Mouse (Mus musculus) heart, embryonic 16.5 days (tissue): ENCODE data around the gene Aph1c. TPM values are rescaled to one million over a fixed set of nuclear protein-coding genes. Genes with fewer than 3 reads are reported as not detected.

Experiments
- ATAC-seq: fragments of 200-750 bp; cut with Nextera tagmentation; replicated peaks from 2 replicates; pipeline ENCODE4 v1.8.0; 2017; ENCODE audit warnings: moderate number of reproducible peaks; ENCODE audit not compliant: insufficient read depth, low FRiP score; ENCODE audit errors: extremely low read depth
- H3K27ac ChIP-seq: fragments of 300-500 bp; sonication (generic); 2 replicates; pipeline ENCODE4 v1.5.1; 2014; ENCODE audit warnings: mild to moderate bottlenecking, low read length, control low read depth, moderate library complexity
- H3K27me3 ChIP-seq: fragments of 300-500 bp; sonication (generic); 2 replicates; pipeline ENCODE4 v1.6.1; 2014; ENCODE audit warnings: low read length, mixed read lengths; ENCODE audit not compliant: control insufficient read depth, insufficient read depth
- H3K36me3 ChIP-seq: fragments of 300-500 bp; sonication (generic); 2 replicates; pipeline ENCODE4 v1.6.1; 2014; ENCODE audit not compliant: control insufficient read depth, insufficient read depth
- H3K4me1 ChIP-seq: fragments of 300-500 bp; sonication (generic); 2 replicates; pipeline ENCODE4 v1.6.1; 2014; ENCODE audit warnings: low read length, mixed read lengths; ENCODE audit not compliant: control insufficient read depth, insufficient read depth
- H3K4me2 ChIP-seq: fragments of 300-500 bp; sonication (generic); 2 replicates; pipeline ENCODE4 v1.6.1; 2014; ENCODE audit warnings: low read depth, mild to moderate bottlenecking, control low read depth, low read length
- H3K4me3 ChIP-seq: fragments of 300-500 bp; sonication (generic); 2 replicates; pipeline ENCODE4 v1.5.1; 2014; ENCODE audit warnings: mild to moderate bottlenecking, control low read depth, low read length
- H3K9ac ChIP-seq: fragments of 300-500 bp; sonication (generic); 2 replicates; pipeline ENCODE4 v1.6.1; 2014; ENCODE audit warnings: low read length, control low read depth
- H3K9me3 ChIP-seq: fragments of 300-500 bp; sonication (generic); replicated peaks from 2 replicates; pipeline ENCODE4 v1.6.1; 2016; ENCODE audit warnings: low read length; ENCODE audit not compliant: control insufficient read depth
- WGBS: fragments of 180-500 bp; shearing (Covaris S2); extraction: QIAGEN DNeasy Blood & Tissue Kit; methylation state at CpG from one replicate; pipeline ENCODE4 v1.1.7; 2014; 5-methylcytosine and 5-hydroxymethylcytosine counted together
- polyA plus RNA-seq: library from polyadenylated mRNA; unstranded; fragments of >200 nt; fragmentation: Nextera tagmentation; extraction: Ambion mirVana; gene quantifications from 2 replicates; pipeline ENCODE4 v1.2.1, GENCODE M21; 2015

Gene Aph1c
- polyA plus RNA-seq = 1.6 and 2.0 TPM in 2 replicates

- WGBS = under 1% methylated on average over 58 of the region's 58 CpGs
These were observed at the start of gene Aph1c for GRCm38 (mm10) chr9:66834318-66835096. Gene Aph1c (minus strand): TSS chr9:66834726.

GRCm38 (mm10) chr9:66883500-66883899 is 49.0 kb upstream of the Aph1c start:
- no peak overlapping the region for H3K4me2 ChIP-seq
- peaks cover 9% of the 10 kb centered on the region for H3K4me1 ChIP-seq
- 0 out of 2 replicates have a peak, but pooled peaks cover under 1% of the 10 kb centered on the region for H3K36me3 ChIP-seq
- no peaks in the 10 kb centered on the region for H3K27me3 ChIP-seq
- ATAC-seq = no peak
- H3K27ac ChIP-seq = no peak overlapping the region
- no peak overlapping the region for H3K4me3 ChIP-seq
- WGBS = 77% methylated on average over 5 of the region's 5 CpGs
- no peaks in the 10 kb centered on the region; the same call in 1 of the 2 replicates for H3K9me3 ChIP-seq
- no peak overlapping the region for H3K9ac ChIP-seq

More at GRCm38 (mm10) chr9:66834318-66835096, at the start of gene Aph1c:
- Histone ChIP-seq H3K36me3 (no peaks in the 10 kb centered on the region), H3K27me3 (no peaks in the 10 kb centered on the region), H3K9ac (peak within 1 kb of the TSS; percentile 72), H3K4me3 (peak within 1 kb of the TSS; percentile 81), H3K27ac (no peak within 1 kb of the TSS), H3K4me2 (peak within 1 kb of the TSS; percentile 88), H3K9me3 (no peaks in the 10 kb centered on the region), H3K4me1 (peaks cover 5% of the 10 kb centered on the region; the same call in 1 of the 2 replicates)
- peak; percentile 100 for ATAC-seq

- Histone ChIP-seq H3K27ac (no peak overlapping the region; the same call in 1 of the 2 replicates), H3K36me3 (0 out of 2 replicates have a peak, but pooled peaks cover 3% of the 10 kb centered on the region), H3K4me1 (peaks cover 7% of the 10 kb centered on the region), H3K9ac (no peak overlapping the region), H3K4me3 (no peak overlapping the region), H3K27me3 (no peaks in the 10 kb centered on the region), H3K9me3 (no peaks in the 10 kb centered on the region; the same call in 1 of the 2 replicates), H3K4me2 (no peak overlapping the region)
- WGBS = 62% methylated on average over 8 of the region's 8 CpGs
- no peak for ATAC-seq
These were observed 47.9 kb upstream of the Aph1c start for GRCm38 (mm10) chr9:66882406-66882821.

- Histone ChIP-seq H3K4me1 (peaks cover 8% of the 10 kb centered on the region), H3K9me3 (no peaks in the 10 kb centered on the region; the same call in 1 of the 2 replicates), H3K4me2 (no peak overlapping the region), H3K27ac (no peak overlapping the region), H3K9ac (no peak overlapping the region), H3K36me3 (0 out of 2 replicates have a peak, but pooled peaks cover 3% of the 10 kb centered on the region), H3K4me3 (no peak overlapping the region), H3K27me3 (no peaks in the 10 kb centered on the region)
- ATAC-seq = no peak
- WGBS = 77% methylated on average over 3 of the region's 3 CpGs
These were observed 47.3 kb upstream of the Aph1c start for GRCm38 (mm10) chr9:66881858-66882257.

GRCm38 (mm10) chr9:66880752-66881151 is 46.2 kb upstream of the Aph1c start:
- no peak for ATAC-seq
- Histone ChIP-seq H3K36me3 (peaks cover 3% of the 10 kb centered on the region; the same call in 1 of the 2 replicates), H3K4me3 (no peak overlapping the region), H3K9ac (no peak overlapping the region), H3K4me2 (no peak overlapping the region), H3K27me3 (no peaks in the 10 kb centered on the region), H3K9me3 (no peaks in the 10 kb centered on the region; the same call in 1 of the 2 replicates), H3K27ac (no peak overlapping the region), H3K4me1 (peaks cover 4% of the 10 kb centered on the region; the same call in 1 of the 2 replicates)
- WGBS = 81% methylated on average over 2 of the region's 2 CpGs

- H3K36me3 ChIP-seq = peaks cover 6% of the 10 kb centered on the region; the same call in 1 of the 2 replicates
- H3K9ac ChIP-seq = no peak overlapping the region
- H3K27ac ChIP-seq = no peak overlapping the region
- ATAC-seq = no peak
- WGBS = 79% methylated on average over 6 of the region's 6 CpGs
- H3K9me3 ChIP-seq = peaks cover 7% of the 10 kb centered on the region
- H3K27me3 ChIP-seq = no peaks in the 10 kb centered on the region
- no peak overlapping the region for H3K4me3 ChIP-seq
- peaks cover 4% of the 10 kb centered on the region; the same call in 1 of the 2 replicates for H3K4me1 ChIP-seq
- no peak overlapping the region for H3K4me2 ChIP-seq
These were observed 45.0 kb upstream of the Aph1c start for GRCm38 (mm10) chr9:66879486-66879885.

- Histone ChIP-seq H3K27me3 (no peaks in the 10 kb centered on the region), H3K4me1 (peaks cover 4% of the 10 kb centered on the region; the same call in 1 of the 2 replicates), H3K9me3 (peaks cover 7% of the 10 kb centered on the region), H3K9ac (no peak overlapping the region), H3K4me2 (no peak overlapping the region), H3K27ac (no peak overlapping the region), H3K36me3 (peaks cover 6% of the 10 kb centered on the region; the same call in 1 of the 2 replicates), H3K4me3 (no peak overlapping the region)
- WGBS = 89% methylated on average over 3 of the region's 3 CpGs
- ATAC-seq = no peak
These were observed 44.4 kb upstream of the Aph1c start for GRCm38 (mm10) chr9:66878899-66879298.

- Histone ChIP-seq H3K9ac (no peak overlapping the region), H3K4me3 (no peak overlapping the region), H3K4me1 (peaks cover 11% of the 10 kb centered on the region), H3K4me2 (no peak overlapping the region), H3K36me3 (peaks cover 6% of the 10 kb centered on the region; the same call in 1 of the 2 replicates), H3K27me3 (no peaks in the 10 kb centered on the region), H3K27ac (0 out of 2 replicates have a peak overlapping the region, but pooled peaks have one; percentile 18), H3K9me3 (peaks cover 7% of the 10 kb centered on the region)
- WGBS = 53% methylated on average over 5 of the region's 5 CpGs
- 0 out of 2 replicates have a peak, but pooled peaks have one; percentile 67 for ATAC-seq
These were observed 42.1 kb upstream of the Aph1c start for GRCm38 (mm10) chr9:66876577-66876976.

GRCm38 (mm10) chr9:66874297-66874696 is 39.8 kb upstream of the Aph1c start:
- H3K9ac ChIP-seq = no peak overlapping the region
- WGBS = 97% methylated on average over 5 of the region's 5 CpGs

More at GRCm38 (mm10) chr9:66874297-66874696, 39.8 kb upstream of the Aph1c start:
- Histone ChIP-seq H3K27ac (no peak overlapping the region), H3K4me3 (no peak overlapping the region), H3K4me1 (peaks cover 11% of the 10 kb centered on the region), H3K36me3 (peaks cover 6% of the 10 kb centered on the region; the same call in 1 of the 2 replicates), H3K9me3 (peaks cover 7% of the 10 kb centered on the region), H3K4me2 (no peak overlapping the region), H3K27me3 (no peaks in the 10 kb centered on the region)
- ATAC-seq = no peak
